Mouse (Mus musculus): ENCODE measurements at regions not wholly inside any gene's neighbourhood (a gene's known extent, or its start where the extent isn't known, plus 50 kb on each side); places are given as distances from the start of the nearest gene placed in this dataset.
A peak's percentile ranks its signal among the peaks of the same experiment; 100 is the strongest.

GRCm38 (mm10) chr12:70628384-70629365, 175.8 kb downstream of the Tmx1 start:
- no peak for DNase-seq (ENCODE audit: low read depth, low spot score)

- no peak for DNase-seq (ENCODE audit: low read depth, low spot score)
Measured at GRCm38 (mm10) chr12:70629371-70629770, 176.5 kb downstream of the Tmx1 start.

- DNase-seq (ENCODE audit: low read depth, low spot score), result no peak
Measured at GRCm38 (mm10) chr12:70631281-70631680, 178.4 kb downstream of the Tmx1 start.

- no peak for DNase-seq (ENCODE audit: low read depth, low spot score)
Measured at GRCm38 (mm10) chr12:70633194-70633593, 180.3 kb downstream of the Tmx1 start.

GRCm38 (mm10) chr12:70633622-70634365, 180.9 kb downstream of the Tmx1 start:
- DNase-seq (ENCODE audit: low read depth, low spot score), result no peak

GRCm38 (mm10) chr12:70635997-70636396, 183.1 kb downstream of the Tmx1 start:
- DNase-seq (ENCODE audit: low read depth, low spot score), result no peak

GRCm38 (mm10) chr12:70640186-70640585, 185.1 kb upstream of the Frmd6 start:
- no peak for DNase-seq (ENCODE audit: low read depth, low spot score)

GRCm38 (mm10) chr12:70644910-70645309, 180.4 kb upstream of the Frmd6 start:
- no peak for DNase-seq (ENCODE audit: low read depth, low spot score)

GRCm38 (mm10) chr12:70645407-70645806, 179.9 kb upstream of the Frmd6 start:
- DNase-seq (ENCODE audit: low read depth, low spot score), result no peak

GRCm38 (mm10) chr12:70647516-70647915, 177.8 kb upstream of the Frmd6 start:
- no peak for DNase-seq (ENCODE audit: low read depth, low spot score)

- DNase-seq (ENCODE audit: low read depth, low spot score), result peak; percentile 59
Measured at GRCm38 (mm10) chr12:70648179-70648811, 177.0 kb upstream of the Frmd6 start.

GRCm38 (mm10) chr12:70648812-70649188, 176.5 kb upstream of the Frmd6 start:
- no peak for DNase-seq (ENCODE audit: low read depth, low spot score)

- DNase-seq (ENCODE audit: low read depth, low spot score), result peak; percentile 39
Measured at GRCm38 (mm10) chr12:70649691-70650090, 175.6 kb upstream of the Frmd6 start.

- no peak for DNase-seq (ENCODE audit: low read depth, low spot score)
Measured at GRCm38 (mm10) chr12:70650470-70650869, 174.8 kb upstream of the Frmd6 start.

GRCm38 (mm10) chr12:70652751-70653150, 172.6 kb upstream of the Frmd6 start:
- no peak for DNase-seq (ENCODE audit: low read depth, low spot score)

GRCm38 (mm10) chr12:70653971-70654370, 171.3 kb upstream of the Frmd6 start:
- no peak for DNase-seq (ENCODE audit: low read depth, low spot score)

GRCm38 (mm10) chr12:70654546-70654945, 170.8 kb upstream of the Frmd6 start:
- DNase-seq (ENCODE audit: low read depth, low spot score), result peak; percentile 94

- peak; percentile 84 for DNase-seq (ENCODE audit: low read depth, low spot score)
Measured at GRCm38 (mm10) chr12:70655411-70655811, 169.9 kb upstream of the Frmd6 start.

- no peak for DNase-seq (ENCODE audit: low read depth, low spot score)
Measured at GRCm38 (mm10) chr12:70655900-70656544, 169.3 kb upstream of the Frmd6 start.

GRCm38 (mm10) chr12:70656805-70657492, 168.4 kb upstream of the Frmd6 start:
- DNase-seq (ENCODE audit: low read depth, low spot score), result no peak

GRCm38 (mm10) chr12:70657493-70657810, 167.9 kb upstream of the Frmd6 start:
- DNase-seq (ENCODE audit: low read depth, low spot score), result no peak

Data from 3T3-L1 (cell line).